Mouse (Mus musculus) stomach, embryonic 15.5 days (tissue): ENCODE data around the gene Naa40. TPM values are rescaled to one million over a fixed set of nuclear protein-coding genes. Genes with fewer than 3 reads are reported as not detected.

Experiments
- ATAC-seq: fragments of 200-750 bp; cut with Nextera tagmentation; 2 replicates; pipeline ENCODE4 v1.8.0; 2017; ENCODE audit warnings: low read depth, moderate number of reproducible peaks, moderate TSS enrichment; ENCODE audit not compliant: insufficient read depth, low FRiP score
- H3K27ac ChIP-seq: fragments of 300-500 bp; sonication (generic); 2 replicates; pipeline ENCODE4 v1.5.1; 2015; ENCODE audit warnings: mild to moderate bottlenecking, inconsistent platforms
- H3K27me3 ChIP-seq: fragments of 300-500 bp; sonication (generic); replicated peaks from 2 replicates; pipeline ENCODE4 v1.6.1; 2015; ENCODE audit warnings: inconsistent platforms
- H3K36me3 ChIP-seq: fragments of 300-500 bp; sonication (generic); 2 replicates; pipeline ENCODE4 v1.6.1; 2015; ENCODE audit warnings: inconsistent platforms
- H3K4me1 ChIP-seq: fragments of 300-500 bp; sonication (generic); 2 replicates; pipeline ENCODE4 v1.6.1; 2015; ENCODE audit warnings: inconsistent platforms
- H3K4me2 ChIP-seq: fragments of 300-500 bp; sonication (generic); 2 replicates; pipeline ENCODE4 v1.6.1; 2015; ENCODE audit warnings: mild to moderate bottlenecking, inconsistent platforms
- H3K4me3 ChIP-seq: fragments of 300-500 bp; sonication (generic); replicated peaks from 2 replicates; pipeline ENCODE4 v1.5.1; 2015; ENCODE audit warnings: inconsistent platforms
- H3K9ac ChIP-seq: fragments of 300-500 bp; sonication (generic); 2 replicates; pipeline ENCODE4 v1.6.1; 2015; ENCODE audit warnings: inconsistent platforms
- H3K9me3 ChIP-seq: fragments of 300-500 bp; sonication (generic); 2 replicates; pipeline ENCODE4 v1.6.1; 2016; ENCODE audit warnings: inconsistent platforms
- WGBS: fragments of 180-500 bp; shearing (Covaris S2); methylation state at CpG from one replicate; pipeline ENCODE4 v1.1.7; 2015; 5-methylcytosine and 5-hydroxymethylcytosine counted together
- polyA plus RNA-seq: library from polyadenylated mRNA; unstranded; fragments of >200 nt; fragmentation: Nextera tagmentation; extraction: Ambion mirVana; gene quantifications from 2 replicates; pipeline ENCODE4 v1.2.1, GENCODE M21; 2015

Gene Naa40
- polyA plus RNA-seq, 1 experiment from 2014 or later = 47.0 TPM

- Histone ChIP-seq H3K9me3 (no peaks in the 10 kb centered on the region), H3K36me3 (no peaks in the 10 kb centered on the region), H3K4me1 (peaks cover 21% of the 10 kb centered on the region), H3K9ac (no peak overlapping the region), H3K4me3 (no peak overlapping the region), H3K27me3 (no peaks in the 10 kb centered on the region), H3K4me2 (no peak overlapping the region), H3K27ac (no peak overlapping the region)
- WGBS = 60% methylated on average over 4 of the region's 4 CpGs
- no peak for ATAC-seq
These were observed 52.0 kb downstream of the Naa40 start for GRCm38 (mm10) chr19:7189026-7189425.

- no peak overlapping the region for H3K9ac ChIP-seq
- peaks cover 27% of the 10 kb centered on the region for H3K4me1 ChIP-seq
- 0 out of 2 replicates have a peak, but pooled peaks cover 7% of the 10 kb centered on the region for H3K27me3 ChIP-seq
- H3K27ac ChIP-seq = no peak overlapping the region
- H3K9me3 ChIP-seq = no peaks in the 10 kb centered on the region
- no peak overlapping the region for H3K4me2 ChIP-seq
- ATAC-seq = no peak
- 53% methylated on average over 5 of the region's 5 CpGs for WGBS
- no peaks in the 10 kb centered on the region for H3K36me3 ChIP-seq
- no peak overlapping the region for H3K4me3 ChIP-seq
These were observed 53.8 kb downstream of the Naa40 start for GRCm38 (mm10) chr19:7187157-7187556.

GRCm38 (mm10) chr19:7185715-7186291 is 55.2 kb downstream of the Naa40 start:
- Histone ChIP-seq H3K27me3 (0 out of 2 replicates have a peak, but pooled peaks cover 7% of the 10 kb centered on the region), H3K9me3 (no peaks in the 10 kb centered on the region), H3K27ac (no peak overlapping the region), H3K4me2 (0 out of 2 replicates have a peak overlapping the region, but pooled peaks have one; percentile 3), H3K4me3 (no peak overlapping the region), H3K36me3 (no peaks in the 10 kb centered on the region), H3K4me1 (peaks cover 29% of the 10 kb centered on the region), H3K9ac (no peak overlapping the region)
- 13% methylated on average over 18 of the region's 18 CpGs for WGBS
- ATAC-seq = no peak

- H3K4me1 ChIP-seq = peaks cover 29% of the 10 kb centered on the region
- no peak overlapping the region for H3K4me2 ChIP-seq
These were observed 55.9 kb downstream of the Naa40 start for GRCm38 (mm10) chr19:7185059-7185458.

GRCm38 (mm10) chr19:7183419-7183818 is 57.6 kb downstream of the Naa40 start:
- no peaks in the 10 kb centered on the region for H3K9me3 ChIP-seq
- peaks cover 34% of the 10 kb centered on the region for H3K4me1 ChIP-seq
- H3K4me3 ChIP-seq = no peak overlapping the region
- H3K27me3 ChIP-seq = 0 out of 2 replicates have a peak, but pooled peaks cover 7% of the 10 kb centered on the region
- WGBS = 69% methylated on average over 11 of the region's 11 CpGs
- no peak overlapping the region for H3K4me2 ChIP-seq
- no peaks in the 10 kb centered on the region for H3K36me3 ChIP-seq
- H3K9ac ChIP-seq = no peak overlapping the region
- ATAC-seq = no peak
- H3K27ac ChIP-seq = no peak overlapping the region

More at GRCm38 (mm10) chr19:7185059-7185458, 55.9 kb downstream of the Naa40 start:
- Histone ChIP-seq H3K9ac (no peak overlapping the region), H3K9me3 (no peaks in the 10 kb centered on the region), H3K36me3 (no peaks in the 10 kb centered on the region), H3K27me3 (0 out of 2 replicates have a peak, but pooled peaks cover 7% of the 10 kb centered on the region), H3K4me3 (no peak overlapping the region), H3K27ac (no peak overlapping the region)
- ATAC-seq = no peak
- WGBS = 55% methylated on average over 4 of the region's 4 CpGs

DNA sequence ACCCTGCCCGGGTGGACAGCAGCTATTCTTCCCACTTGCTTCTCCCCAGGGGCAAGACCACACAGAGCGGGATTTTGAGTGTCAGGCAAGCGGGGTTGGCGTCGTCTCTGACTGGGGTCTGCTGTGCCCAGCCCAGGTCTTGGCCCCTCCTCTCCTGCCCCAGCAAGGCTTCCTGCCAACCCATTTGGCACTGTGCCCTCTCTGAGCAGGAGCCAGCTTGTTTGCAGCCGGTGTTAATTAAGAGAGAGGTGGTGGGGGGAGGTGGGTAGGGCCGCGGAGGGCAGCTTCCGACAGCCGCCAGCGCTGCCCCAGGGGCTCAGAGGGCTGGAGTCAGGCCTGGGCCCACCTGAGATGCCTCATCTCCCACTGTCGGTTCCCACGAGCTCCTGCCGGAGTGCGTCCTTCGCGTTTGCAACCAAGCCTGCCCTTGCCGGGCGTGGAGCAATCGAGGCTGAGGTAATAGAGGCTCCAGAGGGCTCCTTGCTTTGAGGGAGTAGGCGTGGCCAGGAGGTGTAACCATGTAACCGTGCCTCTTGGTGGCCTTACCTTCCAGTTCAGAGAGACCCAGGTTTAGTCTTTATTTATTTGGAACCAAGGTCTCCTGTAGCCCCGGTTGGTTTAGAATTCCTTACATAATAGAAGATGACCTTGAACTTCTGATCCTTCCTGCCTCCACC is 58.6 kb downstream of the Naa40 start:
- peak; percentile 60 for ATAC-seq
- H3K9me3 ChIP-seq = no peaks in the 10 kb centered on the region
- peak overlapping the region; percentile 46 for H3K4me2 ChIP-seq
- peak overlapping the region; percentile 26 for H3K4me3 ChIP-seq
- no peaks in the 10 kb centered on the region for H3K36me3 ChIP-seq
- peak overlapping the region; percentile 74 for H3K27ac ChIP-seq
- peaks cover 38% of the 10 kb centered on the region for H3K4me1 ChIP-seq
- 0 out of 2 replicates have a peak, but pooled peaks cover 7% of the 10 kb centered on the region for H3K27me3 ChIP-seq
- 0 out of 2 replicates have a peak overlapping the region, but pooled peaks have one; percentile 3 for H3K9ac ChIP-seq
- 10% methylated on average over 23 of the region's 23 CpGs for WGBS

DNA sequence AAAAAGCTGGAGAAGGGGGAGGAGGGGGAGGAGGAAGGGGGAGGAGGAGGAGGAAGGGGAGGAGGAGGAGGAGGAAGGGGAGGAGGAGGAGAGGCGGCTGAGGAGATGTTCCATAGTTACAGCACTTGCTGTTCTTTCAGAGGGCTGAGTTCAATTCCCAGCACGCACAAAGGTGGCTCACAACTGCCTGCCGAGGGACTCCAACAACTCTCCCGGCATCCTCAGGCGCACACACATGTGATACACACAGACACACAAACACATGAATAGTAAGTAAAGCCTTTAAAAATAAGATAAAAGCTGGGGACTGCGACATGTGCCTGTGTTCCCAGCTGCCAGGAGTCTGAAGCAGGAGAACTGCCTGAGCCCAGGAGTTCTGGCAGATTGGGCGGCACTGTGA is 59.5 kb downstream of the Naa40 start:
- H3K9ac ChIP-seq = no peak overlapping the region
- no peak for ATAC-seq
- H3K4me2 ChIP-seq = no peak overlapping the region
- H3K36me3 ChIP-seq = no peaks in the 10 kb centered on the region
- peaks cover 38% of the 10 kb centered on the region for H3K4me1 ChIP-seq
- H3K27me3 ChIP-seq = 0 out of 2 replicates have a peak, but pooled peaks cover 7% of the 10 kb centered on the region
- WGBS = 66% methylated on average over 7 of the region's 7 CpGs
- peak overlapping the region; percentile 74; the same call in 1 of the 2 replicates for H3K27ac ChIP-seq
- no peaks in the 10 kb centered on the region for H3K9me3 ChIP-seq
- no peak overlapping the region for H3K4me3 ChIP-seq

GRCm38 (mm10) chr19:7180756-7181405 is 60.1 kb downstream of the Naa40 start:
- Histone ChIP-seq H3K4me1 (peaks cover 39% of the 10 kb centered on the region), H3K36me3 (no peaks in the 10 kb centered on the region), H3K9me3 (no peaks in the 10 kb centered on the region), H3K4me3 (no peak overlapping the region), H3K27me3 (0 out of 2 replicates have a peak, but pooled peaks cover 7% of the 10 kb centered on the region), H3K4me2 (no peak overlapping the region), H3K27ac (no peak overlapping the region), H3K9ac (no peak overlapping the region)
- no peak for ATAC-seq
- WGBS = 79% methylated on average over 8 of the region's 8 CpGs

DNA sequence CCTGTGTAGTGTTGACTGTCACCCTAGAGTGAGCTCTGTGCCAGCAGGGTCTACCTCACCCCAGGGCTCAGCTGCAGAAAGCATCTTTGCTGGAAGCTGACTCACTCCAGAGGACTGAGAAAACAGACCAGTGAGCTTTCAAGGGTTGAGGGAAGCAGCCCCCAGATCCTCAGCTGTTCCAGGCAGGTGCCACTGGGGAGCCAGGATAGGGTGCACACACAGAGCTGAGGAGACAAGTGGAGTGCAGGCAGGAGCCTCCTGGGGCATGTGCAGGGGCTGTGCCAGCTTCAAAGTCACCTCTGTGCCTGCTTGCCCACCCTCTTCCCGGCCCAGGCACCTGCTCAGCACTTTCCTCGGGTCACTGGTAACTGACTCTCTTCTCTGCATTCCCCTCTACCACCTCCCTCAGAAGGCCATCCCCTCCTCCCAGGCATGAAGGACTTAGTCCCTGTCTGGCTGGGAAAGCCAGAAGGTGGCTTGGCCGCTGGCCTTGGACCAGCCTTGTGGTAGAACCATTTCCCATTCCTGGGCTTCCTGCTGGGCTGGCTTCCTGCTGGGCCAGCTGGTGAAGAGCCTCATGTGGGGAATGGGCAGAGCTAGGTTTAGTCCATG is 62.0 kb downstream of the Naa40 start:
- H3K9me3 ChIP-seq = no peaks in the 10 kb centered on the region
- no peak overlapping the region for H3K9ac ChIP-seq
- 0 out of 2 replicates have a peak, but pooled peaks cover 7% of the 10 kb centered on the region for H3K27me3 ChIP-seq
- H3K36me3 ChIP-seq = no peaks in the 10 kb centered on the region
- H3K27ac ChIP-seq = no peak overlapping the region
- no peak overlapping the region for H3K4me2 ChIP-seq
- ATAC-seq = no peak
- H3K4me1 ChIP-seq = peaks cover 32% of the 10 kb centered on the region
- WGBS = 53% methylated on average over 3 of the region's 3 CpGs
- H3K4me3 ChIP-seq = no peak overlapping the region

DNA sequence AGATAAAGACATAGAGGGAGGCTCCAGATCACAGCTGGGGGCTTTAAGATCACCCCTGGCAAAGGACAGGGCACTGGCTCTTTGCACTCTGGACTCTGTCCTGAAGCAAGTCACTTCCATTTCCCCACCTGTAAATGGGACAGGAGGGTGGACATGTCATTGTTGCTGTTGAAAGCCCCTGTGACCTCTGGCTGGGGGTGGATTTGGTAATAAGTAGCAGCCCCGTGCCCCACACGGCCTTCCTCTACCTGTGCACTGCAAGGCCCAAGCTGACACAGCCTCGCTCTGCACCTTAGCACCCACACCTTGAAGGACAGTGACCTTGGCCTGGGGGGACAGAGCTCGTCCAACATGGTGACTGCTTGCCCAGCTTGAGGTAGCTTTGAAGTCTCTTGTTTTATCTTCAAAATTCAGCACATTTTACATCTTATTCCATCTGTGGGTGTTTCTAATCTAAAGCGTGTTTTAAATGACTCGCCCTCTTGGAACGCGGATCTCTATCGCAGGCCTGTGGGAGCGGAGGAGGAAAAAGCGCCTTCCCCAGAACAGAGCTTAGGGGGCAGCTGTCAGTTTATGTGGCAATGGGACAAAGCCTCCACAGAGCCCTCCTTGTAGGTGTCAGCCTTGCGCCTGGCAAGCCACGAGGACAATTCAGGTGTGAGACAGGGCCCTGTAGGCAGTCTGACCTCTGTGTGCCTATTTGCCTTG is 63.0 kb downstream of the Naa40 start:
- H3K4me1 ChIP-seq = peaks cover 32% of the 10 kb centered on the region
- H3K27me3 ChIP-seq = no peaks in the 10 kb centered on the region
- no peaks in the 10 kb centered on the region for H3K36me3 ChIP-seq
- H3K9ac ChIP-seq = no peak overlapping the region
- no peak for ATAC-seq
- no peak overlapping the region for H3K4me3 ChIP-seq
- H3K9me3 ChIP-seq = no peaks in the 10 kb centered on the region
- H3K4me2 ChIP-seq = no peak overlapping the region
- WGBS = 52% methylated on average over 13 of the region's 13 CpGs
- H3K27ac ChIP-seq = peak overlapping the region; percentile 1; the same call in 1 of the 2 replicates

DNA sequence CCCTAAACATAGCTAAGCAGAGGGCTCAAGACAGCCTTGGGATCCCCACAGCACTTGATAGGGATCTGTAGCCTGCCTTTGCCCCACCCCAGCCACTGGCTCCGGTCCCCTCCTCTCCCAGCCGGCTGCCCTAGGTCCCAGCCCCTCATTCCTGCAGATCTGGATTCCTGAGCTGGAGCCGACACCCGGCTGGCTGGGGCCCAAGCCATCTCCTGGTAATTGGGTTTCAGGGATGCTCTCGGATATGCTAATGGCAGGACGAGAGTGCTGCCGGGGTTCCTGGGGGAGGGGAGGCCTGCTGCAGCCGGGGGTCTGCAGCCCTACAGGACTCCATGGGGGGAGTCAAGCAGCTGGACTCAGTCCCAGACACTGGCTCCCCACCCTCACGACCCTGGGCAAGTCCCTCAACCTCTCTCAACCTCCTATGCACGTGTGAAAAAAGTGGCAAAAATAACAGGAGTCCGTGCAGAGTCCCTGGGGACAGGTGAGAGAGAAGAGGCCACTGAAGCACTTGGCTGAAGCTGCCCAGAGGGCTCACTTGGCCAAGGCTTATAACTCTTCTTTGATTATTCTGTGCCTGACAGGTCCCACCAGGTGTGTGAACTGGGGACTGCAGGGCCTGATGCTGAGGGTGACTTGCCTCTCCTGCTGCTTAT is 64.8 kb downstream of the Naa40 start:
- H3K9me3 ChIP-seq = no peaks in the 10 kb centered on the region
- H3K4me2 ChIP-seq = no peak overlapping the region
- no peak overlapping the region for H3K4me3 ChIP-seq
- no peak overlapping the region for H3K27ac ChIP-seq
- peaks cover 33% of the 10 kb centered on the region for H3K4me1 ChIP-seq
- H3K36me3 ChIP-seq = no peaks in the 10 kb centered on the region
- no peak for ATAC-seq
- no peak overlapping the region for H3K9ac ChIP-seq
- no peaks in the 10 kb centered on the region for H3K27me3 ChIP-seq
- 17% methylated on average over 11 of the region's 11 CpGs for WGBS
